Mouse (Mus musculus) gonadal fat pad, adult 2 months (tissue): ENCODE data around the gene Fyco1. TPM values are rescaled to one million over a fixed set of nuclear protein-coding genes. Genes with fewer than 3 reads are reported as not detected.

Source experiments
- DNase-seq: peaks from one replicate; pipeline ENCODE4 v3.0.0-alpha.2; 2012; ENCODE audit warnings: low read depth
- polyA plus RNA-seq: library from polyadenylated mRNA; depleted of rRNA; stranded (reverse); fragments of >200 nt; gene quantifications from 2 replicates; pipeline ENCODE4 v1.2.3, GENCODE M21; 2012; rRNA removed

The Fyco1 gene
- polyA plus RNA-seq, 1 experiment: 8.6 TPM

GRCm38 (mm10) chr9:123740799-123741198 lies 110.9 kb downstream of the Fyco1 start:
- no peak for DNase-seq

Other genes with a start within 250 kb of the Fyco1 start
- 0.35 and 0.39 TPM in 2 replicates for gene Slc6a20b, start 219.3 kb downstream of the Fyco1 start, polyA plus RNA-seq
- gene Ccr9, start 173.5 kb downstream of the Fyco1 start, polyA plus RNA-seq: 0.18 and 0.24 TPM in 2 replicates
- 2.2 and 2.7 TPM in 2 replicates for gene Slc6a20a, start 173.0 kb downstream of the Fyco1 start, polyA plus RNA-seq
- gene Lztfl1, start 134.2 kb downstream of the Fyco1 start, polyA plus RNA-seq: 6.2 and 8.1 TPM in 2 replicates
- gene Cxcr6, start 45.4 kb downstream of the Fyco1 start, polyA plus RNA-seq: 0.57 and 0.74 TPM in 2 replicates
- 0.20 and 0.30 TPM in 2 replicates for gene Xcr1, start 10.1 kb upstream of the Fyco1 start, polyA plus RNA-seq
- 2.5 and 4.5 TPM in 2 replicates for gene Ccr1, start 116.8 kb upstream of the Fyco1 start, polyA plus RNA-seq
- gene Ccr1l1, start 126.5 kb upstream of the Fyco1 start, polyA plus RNA-seq: 0.20 and 0.28 TPM in 2 replicates
- 0.16 and 0.23 TPM in 2 replicates for gene Ccr3, start 170.1 kb upstream of the Fyco1 start, polyA plus RNA-seq